Mouse (Mus musculus): ENCODE results near the gene Klk1b16. TPM values are rescaled to one million over a fixed set of nuclear protein-coding genes. Genes with fewer than 3 reads are reported as not detected.
"Not testable (repeated sequence)": the region's sequence is repeated elsewhere in the genome, so short reads cannot be mapped to it uniquely, and the experiment has no call there.

Klk1b16 gene
- not detected for total RNA-seq (2021)
- long read RNA-seq, experiment 1: 0 reads
- long read RNA-seq, experiment 2: 0 reads

DNA sequence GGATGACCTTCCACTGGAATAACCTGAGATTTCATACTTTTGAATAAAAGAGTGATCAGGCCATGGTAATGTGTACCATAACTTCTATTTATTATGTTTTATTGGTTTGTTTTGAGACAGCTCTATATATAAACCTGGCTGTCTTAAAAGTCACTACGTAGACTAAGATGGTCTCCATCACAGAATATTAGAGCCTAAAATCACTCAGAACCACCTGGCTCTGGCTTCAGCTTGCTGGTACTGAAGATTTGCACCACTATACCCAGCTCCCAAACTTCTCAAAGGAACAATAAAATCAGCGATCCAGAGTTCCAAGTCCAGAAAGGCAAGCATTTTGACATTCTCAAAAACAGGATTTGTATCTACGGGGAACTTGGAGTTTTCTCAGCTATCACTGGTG is at the start of gene Klk1b16:
Gene Klk1b16, plus strand, starts transcription at position 301 of the 400 bp plus-strand sequence.
- no peak for DNase-seq

DNA sequence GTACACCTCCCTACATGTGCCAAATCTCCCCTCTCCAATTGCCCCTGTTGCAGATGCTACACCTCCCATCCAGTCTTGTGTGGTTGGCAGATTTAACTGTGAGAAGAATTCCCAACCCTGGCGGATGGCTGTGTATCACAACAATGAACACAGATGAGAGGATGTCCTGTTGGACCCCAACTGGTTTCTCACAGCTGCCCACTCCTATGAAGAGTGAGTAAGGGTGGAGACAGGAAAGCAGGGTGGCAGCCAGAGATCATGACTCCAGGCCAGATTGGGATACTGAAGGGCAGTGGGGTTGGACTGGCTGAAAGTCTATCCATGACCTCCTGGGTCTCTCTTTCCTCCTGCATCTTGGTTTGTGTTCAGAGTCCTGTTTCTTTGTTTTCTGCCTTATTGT is 40.5 kb upstream of the Klk1b16 start:
- no peak for DNase-seq

GRCm38 (mm10) chr7:44102028-44102427 is 34.5 kb upstream of the Klk1b16 start, which contains the start of gene Klk1b21:
Gene Klk1b21, plus strand, starts transcription at chr7:44102328.
- not testable (repeated sequence) for DNase-seq

GRCm38 (mm10) chr7:44112373-44112772 is 24.2 kb upstream of the Klk1b16 start, which contains the start of gene Klk1b22:
Gene Klk1b22, plus strand, starts transcription at chr7:44112673.
- no peak for DNase-seq

DNA sequence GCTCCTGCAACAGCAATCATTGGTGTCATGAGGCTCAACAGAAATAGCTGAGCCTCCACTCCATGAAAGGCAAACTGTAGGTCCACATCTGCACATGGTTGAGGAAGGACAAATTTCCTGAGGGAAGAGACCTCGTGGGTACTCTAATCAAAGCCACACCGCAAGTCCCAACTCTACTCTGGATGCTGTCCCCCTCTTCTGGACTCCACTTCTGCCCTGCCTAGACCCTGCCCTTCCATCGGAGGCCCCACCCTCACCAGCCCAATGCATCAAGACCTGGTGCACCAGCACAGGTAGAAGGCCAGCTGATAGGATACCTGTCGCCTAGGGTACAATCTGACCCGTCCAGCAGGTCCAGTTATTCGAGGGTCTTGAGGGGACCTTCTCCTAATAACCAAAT is 13.1 kb upstream of the Klk1b16 start:
- DNase-seq: no peak

DNA sequence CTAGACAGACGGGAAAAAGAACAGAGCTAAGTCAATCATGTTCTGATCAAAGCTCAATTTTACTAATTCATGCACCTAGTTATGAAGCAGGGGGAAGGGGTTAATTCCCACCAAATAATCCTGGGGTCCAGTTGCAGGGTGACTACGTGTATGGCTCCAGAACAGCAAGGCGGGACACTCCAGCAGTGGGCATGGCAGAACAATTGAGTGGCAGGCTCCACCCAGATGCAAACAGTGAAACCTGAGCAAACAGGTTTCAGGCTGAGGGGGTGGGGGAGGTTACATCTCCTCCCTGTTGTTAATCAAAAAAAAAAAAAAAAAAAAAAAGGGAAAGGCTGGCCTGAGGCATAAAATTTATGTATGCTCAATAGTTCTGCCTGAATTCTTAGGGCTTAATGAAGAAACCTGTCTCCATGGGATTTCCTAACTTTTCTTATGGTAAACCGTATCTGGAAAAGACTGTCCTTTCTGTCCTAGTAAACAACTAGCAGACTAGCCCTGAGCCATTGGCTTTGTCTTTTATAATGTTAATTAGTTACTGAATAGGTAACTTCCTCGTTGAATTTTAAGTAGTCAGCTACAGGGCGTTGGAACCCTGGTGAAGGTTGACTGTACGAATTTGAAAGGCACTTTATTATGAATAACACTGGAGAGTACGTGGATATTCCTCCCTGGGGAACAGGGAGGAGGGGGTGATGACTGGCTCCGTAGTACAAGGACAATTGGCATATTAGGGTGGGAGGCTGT is 42.9 kb downstream of the Klk1b16 start:
- DNase-seq: no peak

- not testable (repeated sequence) for DNase-seq
Observed at GRCm38 (mm10) chr7:44186516-44186915, 49.9 kb downstream of the Klk1b16 start.

DNA sequence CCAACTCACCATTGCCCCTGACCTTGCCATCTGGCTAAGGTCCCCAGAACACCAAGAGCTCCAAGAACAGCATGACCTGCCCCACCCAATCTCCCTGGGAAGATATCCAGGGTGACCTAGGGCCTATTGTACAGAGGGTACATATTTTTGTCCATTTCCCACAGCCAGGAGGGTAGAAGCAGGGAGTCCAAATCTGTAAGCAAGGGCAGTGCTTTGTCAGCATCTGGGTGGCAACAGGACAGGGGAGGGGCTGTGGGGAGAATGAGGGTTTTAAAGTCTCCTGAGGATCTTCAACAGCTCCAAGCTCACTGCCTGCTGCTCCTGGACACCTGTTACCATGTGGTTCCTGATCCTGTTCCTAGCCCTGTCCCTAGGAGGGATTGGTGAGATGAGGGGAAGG is 51.4 kb downstream of the Klk1b16 start, which contains the start of gene Klk1b24:
Gene Klk1b24, plus strand, starts transcription at position 301 of the 400 bp plus-strand sequence.
- not testable (repeated sequence) for DNase-seq

Other genes starting within 250 kb of the Klk1b16 start
- not detected for gene Klk15, start 203.0 kb upstream of the Klk1b16 start, total RNA-seq (2021)
- gene Klk1b8, start 186.1 kb upstream of the Klk1b16 start, total RNA-seq (2021): not detected
- gene Klk1b1, start 170.0 kb upstream of the Klk1b16 start, total RNA-seq (2021): not detected
- not detected for gene Klk1b9, start 160.7 kb upstream of the Klk1b16 start, total RNA-seq (2021)
- not detected for gene Klk1b11, start 140.9 kb upstream of the Klk1b16 start, total RNA-seq (2021)
- gene Klk1b26, start 124.6 kb upstream of the Klk1b16 start, total RNA-seq (2021): not detected
- not detected for gene Klk1b27, start 84.5 kb upstream of the Klk1b16 start, total RNA-seq (2021)
- gene Klk1b21, start 34.4 kb upstream of the Klk1b16 start, total RNA-seq (2021): not detected
- not detected for gene Klk1b22, start 24.1 kb upstream of the Klk1b16 start, total RNA-seq (2021)
- gene Klk1b24, start 51.5 kb downstream of the Klk1b16 start, total RNA-seq (2021): not detected
- gene Klk1b3, start 61.4 kb downstream of the Klk1b16 start, total RNA-seq (2021): not detected
- not detected for gene Klk1b4, start 70.7 kb downstream of the Klk1b16 start, total RNA-seq (2021)
- not detected for gene Klk1b5, start 79.2 kb downstream of the Klk1b16 start, total RNA-seq (2021)
- gene Klk1, start 88.6 kb downstream of the Klk1b16 start, total RNA-seq (2021): not detected
- not detected for gene Gm36864, start 99.4 kb downstream of the Klk1b16 start, total RNA-seq (2021)
- gene 1700028J19Rik, start 109.9 kb downstream of the Klk1b16 start, total RNA-seq (2021): under 1 TPM; 0.43 to 0.63 TPM
- 100 to 1,000 TPM in 1 of 2 experiments, 10 to 100 TPM in 1; 99.6 to 120 TPM for gene 2410002F23Rik, start 110.0 kb downstream of the Klk1b16 start, total RNA-seq (2021)
- not detected for gene Acp4, start 120.6 kb downstream of the Klk1b16 start, total RNA-seq (2021)
- not detected for gene Gm15517, start 124.7 kb downstream of the Klk1b16 start, total RNA-seq (2021)
- 1 to 10 TPM; 4.1 TPM for gene Clec11a, start 170.1 kb downstream of the Klk1b16 start, total RNA-seq (2021)
- gene Shank1, start 173.5 kb downstream of the Klk1b16 start, total RNA-seq (2021): 1 to 10 TPM; 5.2 to 6.7 TPM
- gene Syt3, start 247.3 kb downstream of the Klk1b16 start, total RNA-seq (2021): 1 to 10 TPM; 3.0 to 4.7 TPM
- gene 1700008O03Rik, start 249.1 kb downstream of the Klk1b16 start, total RNA-seq (2021): under 1 TPM; 0.63 to 0.99 TPM